Comparison of ENCODE assay signal across 12 mouse cellular contexts in the genomic region with DNA sequence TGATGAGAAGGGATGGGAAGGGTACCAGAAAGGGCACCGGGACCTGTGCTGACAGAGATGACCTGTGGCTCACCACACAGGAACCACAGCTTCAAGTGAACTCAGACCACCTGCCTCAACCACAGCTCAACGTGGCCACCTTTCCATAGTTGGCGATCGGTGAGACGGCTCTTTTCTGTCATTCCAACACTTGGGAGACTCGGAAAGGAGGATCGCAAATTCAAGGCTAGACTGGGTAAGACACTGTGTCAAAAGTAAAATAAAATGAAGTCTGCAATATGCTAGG. TPM values are rescaled to one million over a fixed set of nuclear protein-coding genes. Genes with fewer than 3 reads are reported as not detected.
DNase-seq lines count a peak whose midpoint lies in the region; ATAC-seq lines count a peak whose summit lies in the region.
"Had no signal": no experiment of that assay in that cellular context is flagged by ENCODE, and none has a peak within 500 bp of the region (broad histone marks: within the 10 kb centered on the region; RNA-seq: fewer than 3 reads in every experiment).

No protein-coding gene starts in this region.

- H3K27me3 ChIP-seq in heart, embryonic 15.5 days = no peaks in the 10 kb centered on the region
- no peaks in the 10 kb centered on the region for H3K27me3 ChIP-seq in lung, embryonic 15.5 days
- no peaks in the 10 kb centered on the region for H3K27me3 ChIP-seq in embryonic facial prominence, embryonic 14.5 days (replicated peaks; ENCODE audit: control insufficient read depth, insufficient read depth, low read length)
- no peaks in the 10 kb centered on the region for H3K27me3 ChIP-seq in stomach, embryonic 14.5 days (ENCODE audit: control insufficient read depth, insufficient read depth, low read length)

- no peak for ATAC-seq in heart, embryonic 15.5 days (replicated peaks; ENCODE audit: insufficient number of reproducible peaks, insufficient read depth, low FRiP score, low read depth)
- ATAC-seq in lung, embryonic 15.5 days (ENCODE audit: borderline replicate concordance, extremely low read depth, low FRiP score, low TSS enrichment) = no peak
- ATAC-seq in embryonic facial prominence, embryonic 14.5 days (ENCODE audit: low read depth) = no peak
- ATAC-seq in stomach, embryonic 14.5 days (ENCODE audit: insufficient number of reproducible peaks, insufficient read depth, low FRiP score, low read depth) = no peak
- ATAC-seq: forebrain, embryonic 14.5 days had no signal

- H3K36me3 ChIP-seq in heart, embryonic 15.5 days = no peaks in the 10 kb centered on the region
- no peaks in the 10 kb centered on the region for H3K36me3 ChIP-seq in lung, embryonic 15.5 days
- H3K36me3 ChIP-seq in embryonic facial prominence, embryonic 14.5 days (ENCODE audit: control insufficient read depth, insufficient read depth, low read length) = no peaks in the 10 kb centered on the region
- H3K36me3 ChIP-seq in stomach, embryonic 14.5 days (ENCODE audit: control insufficient read depth, insufficient read depth, low read length) = no peaks in the 10 kb centered on the region

- H3K9me3 ChIP-seq in heart, embryonic 15.5 days (replicated peaks) = no peaks in the 10 kb centered on the region
- no peaks in the 10 kb centered on the region for H3K9me3 ChIP-seq in lung, embryonic 15.5 days
- H3K9me3 ChIP-seq in embryonic facial prominence, embryonic 14.5 days (ENCODE audit: control insufficient read depth, low read length) = no peaks in the 10 kb centered on the region
- H3K9me3 ChIP-seq in stomach, embryonic 14.5 days (ENCODE audit: control insufficient read depth, low read depth, low read length) = no peaks in the 10 kb centered on the region

- H3K4me2 ChIP-seq in heart, embryonic 15.5 days = peak overlapping the region; percentile 49
- no peak overlapping the region; the same call in 1 of the 2 replicates for H3K4me2 ChIP-seq in lung, embryonic 15.5 days
- H3K4me2 ChIP-seq in embryonic facial prominence, embryonic 14.5 days (ENCODE audit: low read depth, low read length) = no peak overlapping the region
- no peak overlapping the region for H3K4me2 ChIP-seq in stomach, embryonic 14.5 days (replicated peaks; ENCODE audit: low read depth, low read length)

- 0 out of 2 replicates have a peak overlapping the region, but pooled peaks have one; percentile 48 for H3K9ac ChIP-seq in heart, embryonic 15.5 days
- H3K9ac ChIP-seq in lung, embryonic 15.5 days = no peak overlapping the region
- H3K9ac ChIP-seq in embryonic facial prominence, embryonic 14.5 days (ENCODE audit: low read depth, low read length) = 0 out of 2 replicates have a peak overlapping the region, but pooled peaks have one; percentile 34
- no peak overlapping the region for H3K9ac ChIP-seq in stomach, embryonic 14.5 days (replicated peaks; ENCODE audit: low read depth, low read length)

- peak overlapping the region; percentile 18; the same call in 1 of the 2 replicates for H3K4me3 ChIP-seq in heart, embryonic 15.5 days
- H3K4me3 ChIP-seq in lung, embryonic 15.5 days = no peak overlapping the region
- H3K4me3 ChIP-seq in embryonic facial prominence, embryonic 14.5 days (ENCODE audit: low read depth, low read length) = no peak overlapping the region
- H3K4me3 ChIP-seq in stomach, embryonic 14.5 days (ENCODE audit: low read depth, low read length) = no peak overlapping the region

- H3K27ac ChIP-seq in heart, embryonic 15.5 days = peak overlapping the region; percentile 98
- H3K27ac ChIP-seq in lung, embryonic 15.5 days = peak overlapping the region; percentile 97
- peak overlapping the region; percentile 77 for H3K27ac ChIP-seq in embryonic facial prominence, embryonic 14.5 days (replicated peaks; ENCODE audit: low read depth, low read length)
- H3K27ac ChIP-seq in stomach, embryonic 14.5 days (ENCODE audit: low read length) = peak overlapping the region; percentile 68; the same call in 1 of the 2 replicates

- 71% methylated on average over 7 of the region's 7 CpGs for WGBS in heart, embryonic 15.5 days
- 69% methylated on average over 7 of the region's 7 CpGs for WGBS in lung, embryonic 15.5 days
- 76% methylated on average over 7 of the region's 7 CpGs for WGBS in embryonic facial prominence, embryonic 14.5 days
- 77% methylated on average over 7 of the region's 7 CpGs for WGBS in stomach, embryonic 14.5 days

- H3K4me1 ChIP-seq in heart, embryonic 15.5 days (replicated peaks) = peaks cover 69% of the 10 kb centered on the region
- peaks cover 65% of the 10 kb centered on the region for H3K4me1 ChIP-seq in lung, embryonic 15.5 days
- H3K4me1 ChIP-seq in embryonic facial prominence, embryonic 14.5 days (ENCODE audit: control insufficient read depth, insufficient read depth, low read length) = peaks cover 36% of the 10 kb centered on the region
- H3K4me1 ChIP-seq in stomach, embryonic 14.5 days (ENCODE audit: control insufficient read depth, insufficient read depth, low read length) = peaks cover 39% of the 10 kb centered on the region

- no peak for DNase-seq in heart, adult 9 months (ENCODE audit: low spot score in 2 of 2)
- DNase-seq in lung, postnatal 10 days = no peak
- DNase-seq in embryonic facial prominence, embryonic 14.5 days (ENCODE audit: low spot score) = no peak
- no peak for DNase-seq in adipocyte (ENCODE audit: low spot score)
- no peak for DNase-seq in adrenal gland, postnatal 25 days

RNA-seq across cellular contexts. Expression of gene Gpr146, which starts 0.7 kb away (rescaled TPM):
- 14.0 and 14.7 TPM in 2 replicates for polyA plus RNA-seq in heart, embryonic 15.5 days (2015; fragmentation: Nextera tagmentation; extraction: Ambion mirVana)
- 5.2 and 6.3 TPM in 2 replicates for polyA plus RNA-seq in lung, embryonic 15.5 days (2015; fragmentation: Nextera tagmentation; extraction: Ambion mirVana)
- polyA plus RNA-seq in embryonic facial prominence, embryonic 14.5 days (2014; fragmentation: Nextera tagmentation; extraction: Ambion mirVana) = 2.0 and 2.8 TPM in 2 replicates
- 1.3 and 1.5 TPM in 2 replicates for polyA plus RNA-seq in stomach, embryonic 14.5 days (2014; fragmentation: Nextera tagmentation; extraction: Ambion mirVana)
- total RNA-seq in adrenal gland, postnatal 25 days (2021) = 13.1 and 16.0 TPM in 2 replicates

RNA-seq across cellular contexts. Expression of gene Cyp2w1, which starts 25.8 kb away (rescaled TPM):
- 0.47 TPM in 1 of 2 replicates, not detected in the other for polyA plus RNA-seq in heart, embryonic 15.5 days (2015; fragmentation: Nextera tagmentation; extraction: Ambion mirVana)
- 0.10 TPM in 1 of 2 replicates, not detected in the other for polyA plus RNA-seq in lung, embryonic 15.5 days (2015; fragmentation: Nextera tagmentation; extraction: Ambion mirVana)
- polyA plus RNA-seq in embryonic facial prominence, embryonic 14.5 days (2014; fragmentation: Nextera tagmentation; extraction: Ambion mirVana) = 11.5 and 11.8 TPM in 2 replicates
- 6.3 and 6.8 TPM in 2 replicates for polyA plus RNA-seq in stomach, embryonic 14.5 days (2014; fragmentation: Nextera tagmentation; extraction: Ambion mirVana)
- total RNA-seq in adrenal gland, postnatal 25 days (2021) = not detected in 2 replicates
- total RNA-seq: hematopoietic stem cell, adult 5-6 weeks; layer of hippocampus, adult 18-20 months had no signal
- polyA plus RNA-seq: cortical plate, adult 2 months; forebrain, embryonic 14.5 days had no signal

RNA-seq across cellular contexts. Expression of gene C130050O18Rik, which starts 26.9 kb away (rescaled TPM):
- 0.63 and 0.76 TPM in 2 replicates for polyA plus RNA-seq in heart, embryonic 15.5 days (2015; fragmentation: Nextera tagmentation; extraction: Ambion mirVana)
- polyA plus RNA-seq in lung, embryonic 15.5 days (2015; fragmentation: Nextera tagmentation; extraction: Ambion mirVana) = 0.86 and 1.0 TPM in 2 replicates
- 5.2 and 5.5 TPM in 2 replicates for polyA plus RNA-seq in embryonic facial prominence, embryonic 14.5 days (2014; fragmentation: Nextera tagmentation; extraction: Ambion mirVana)
- 0.48 and 1.3 TPM in 2 replicates for polyA plus RNA-seq in stomach, embryonic 14.5 days (2014; fragmentation: Nextera tagmentation; extraction: Ambion mirVana)
- total RNA-seq in adrenal gland, postnatal 25 days (2021) = 0.49 and 0.57 TPM in 2 replicates

RNA-seq across cellular contexts. Expression of gene Cox19, which starts 27.0 kb away (rescaled TPM):
- polyA plus RNA-seq in heart, embryonic 15.5 days (2015; fragmentation: Nextera tagmentation; extraction: Ambion mirVana) = 69.7 and 77.3 TPM in 2 replicates
- polyA plus RNA-seq in lung, embryonic 15.5 days (2015; fragmentation: Nextera tagmentation; extraction: Ambion mirVana) = 89.6 and 92.9 TPM in 2 replicates
- polyA plus RNA-seq in embryonic facial prominence, embryonic 14.5 days (2014; fragmentation: Nextera tagmentation; extraction: Ambion mirVana) = 106 and 107 TPM in 2 replicates
- 105 and 120 TPM in 2 replicates for polyA plus RNA-seq in stomach, embryonic 14.5 days (2014; fragmentation: Nextera tagmentation; extraction: Ambion mirVana)
- 61.7 and 66.5 TPM in 2 replicates for total RNA-seq in adrenal gland, postnatal 25 days (2021)

RNA-seq across cellular contexts. Expression of gene Gper1, which starts 44.7 kb away (rescaled TPM):
- 1.5 and 5.4 TPM in 2 replicates for polyA plus RNA-seq in heart, embryonic 15.5 days (2015; fragmentation: Nextera tagmentation; extraction: Ambion mirVana)
- 6.1 and 6.6 TPM in 2 replicates for polyA plus RNA-seq in lung, embryonic 15.5 days (2015; fragmentation: Nextera tagmentation; extraction: Ambion mirVana)
- polyA plus RNA-seq in embryonic facial prominence, embryonic 14.5 days (2014; fragmentation: Nextera tagmentation; extraction: Ambion mirVana) = 5.1 and 6.7 TPM in 2 replicates
- 3.3 TPM in 2 replicates for polyA plus RNA-seq in stomach, embryonic 14.5 days (2014; fragmentation: Nextera tagmentation; extraction: Ambion mirVana)
- total RNA-seq in adrenal gland, postnatal 25 days (2021) = 3.5 and 4.8 TPM in 2 replicates
- total RNA-seq: hematopoietic stem cell, adult 5-6 weeks had no signal

Comparison
In these comparisons a context has a peak if more than half of its experiments do, and no peak if none do; other contexts are left out.
1. H3K9ac ChIP-seq: peak in heart, embryonic 15.5 days (single experiment) and embryonic facial prominence, embryonic 14.5 days (single experiment); none in lung, embryonic 15.5 days (single experiment) and stomach, embryonic 14.5 days (single experiment).
2. Peak in every context shown above with its lines, with median percentiles within 50 percentile points of each other: H3K27ac ChIP-seq.